ENCODE assay signal across 12 mouse cellular contexts in the genomic region with DNA sequence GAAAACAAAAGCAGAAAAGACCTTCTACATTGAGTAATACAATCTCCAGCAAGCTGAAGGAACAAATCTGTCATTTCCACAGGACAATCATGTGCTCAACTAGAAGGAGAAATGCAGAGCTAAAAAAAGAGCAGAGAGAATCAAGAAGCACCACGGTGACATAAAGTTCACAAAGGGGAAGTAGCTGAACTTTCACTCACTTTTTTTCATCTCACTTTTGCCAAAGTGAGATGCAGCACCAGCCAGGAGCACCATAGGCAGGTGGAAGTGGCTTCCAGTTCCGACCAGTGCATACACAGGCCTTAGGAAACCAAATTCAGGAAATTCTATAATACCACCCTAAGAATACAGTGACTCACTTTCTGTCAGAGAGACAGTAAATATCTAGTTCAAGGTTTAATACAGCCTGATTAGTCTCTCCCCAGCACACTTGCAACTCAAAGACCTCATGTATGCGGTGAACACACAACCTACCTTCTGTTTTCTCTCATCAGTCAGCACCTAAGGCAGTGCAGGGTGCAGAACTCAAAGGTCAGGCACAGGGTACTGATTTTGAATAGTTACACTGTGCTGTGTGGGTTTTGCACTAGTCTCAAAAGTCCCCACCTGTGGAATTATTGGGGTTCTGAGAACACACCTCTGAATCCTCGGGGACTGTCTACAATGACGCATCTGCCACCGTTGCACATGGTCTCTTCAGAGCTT.
DNase-seq lines count a peak whose midpoint lies in the region; ATAC-seq and TF ChIP-seq lines count a peak whose summit lies in the region.
"Had no signal": no experiment of that assay in that cellular context is flagged by ENCODE, and none has a peak within 500 bp of the region (broad histone marks: within the 10 kb centered on the region; RNA-seq: fewer than 3 reads in every experiment).

No protein-coding gene starts in this region.

- no peak for ATAC-seq in limb, embryonic 15.5 days (ENCODE audit: insufficient number of reproducible peaks, low FRiP score, low TSS enrichment, low read depth)
- no peak for ATAC-seq in midbrain, embryonic 11.5 days (ENCODE audit: low FRiP score)
- ATAC-seq: inflammation-experienced regulatory T-cells, adult 6 months had no signal

- 46% methylated on average over 6 of the region's 6 CpGs for WGBS in limb, embryonic 15.5 days
- 88% methylated on average over 6 of the region's 6 CpGs for WGBS in midbrain, embryonic 11.5 days

- no peaks in the 10 kb centered on the region for H3K9me3 ChIP-seq in limb, embryonic 15.5 days
- no peaks in the 10 kb centered on the region for H3K9me3 ChIP-seq in midbrain, embryonic 11.5 days (ENCODE audit: control insufficient read depth, low read length)
- H3K9me3 ChIP-seq: liver, embryonic 13.5 days had no signal

- peak overlapping the region; percentile 55 for H3K27ac ChIP-seq in gastrocnemius, adult 2 months
- H3K27ac ChIP-seq in limb, embryonic 15.5 days, result peak overlapping the region; percentile 61
- H3K27ac ChIP-seq in midbrain, embryonic 11.5 days (ENCODE audit: low read depth, low read length), result no peak overlapping the region
- H3K27ac ChIP-seq: liver, embryonic 13.5 days had no signal

- no peak overlapping the region for H3K4me2 ChIP-seq in limb, embryonic 15.5 days
- H3K4me2 ChIP-seq in midbrain, embryonic 11.5 days, result no peak overlapping the region
- H3K4me2 ChIP-seq: liver, embryonic 13.5 days had no signal

- peaks cover 40% of the 10 kb centered on the region for H3K4me1 ChIP-seq in limb, embryonic 15.5 days
- no peaks in the 10 kb centered on the region for H3K4me1 ChIP-seq in midbrain, embryonic 11.5 days (ENCODE audit: control insufficient read depth, insufficient read depth, low read length)

- no peaks in the 10 kb centered on the region for H3K27me3 ChIP-seq in limb, embryonic 15.5 days
- H3K27me3 ChIP-seq in midbrain, embryonic 11.5 days (ENCODE audit: control insufficient read depth, insufficient read depth, low read length), result no peaks in the 10 kb centered on the region
- H3K27me3 ChIP-seq: liver, embryonic 13.5 days had no signal

- intact Hi-C loops in gastrocnemius, adult 2 months (cut with DNase I), result no loop called here

- H3K9ac ChIP-seq in limb, embryonic 15.5 days, result no peak overlapping the region
- H3K9ac ChIP-seq in midbrain, embryonic 11.5 days (ENCODE audit: low read length), result no peak overlapping the region
- H3K9ac ChIP-seq: liver, embryonic 13.5 days had no signal

- DNase-seq in gastrocnemius, adult 2 months, result peak; percentile 11
- no peak for DNase-seq in gastrocnemius, postnatal 10 days
- DNase-seq in ovary, postnatal 36 days (ENCODE audit: low spot score), result peak; percentile 2
- DNase-seq in ovary, adult 18-20 months (ENCODE audit: low spot score), result no peak
- DNase-seq in frontal cortex, postnatal 14 days (ENCODE audit: low spot score in 2 of 2), result no peak
- DNase-seq in right cerebral cortex, postnatal 10 days (ENCODE audit: low spot score in 2 of 2), result no peak
- no peak for DNase-seq in midbrain, embryonic 11.5 days (ENCODE audit: low spot score, missing footprints)
- DNase-seq: liver, embryonic 13.5 days; midbrain, embryonic 14.5 days; thymus, postnatal 14 days had no signal

- H3K4me3 ChIP-seq in gastrocnemius, adult 2 months, result peak overlapping the region; percentile 1; the same call in 1 of the 2 replicates
- no peak overlapping the region for H3K4me3 ChIP-seq in limb, embryonic 15.5 days
- no peak overlapping the region for H3K4me3 ChIP-seq in midbrain, embryonic 11.5 days (ENCODE audit: low read depth, low read length)
- H3K4me3 ChIP-seq: liver, embryonic 13.5 days had no signal

- no peaks in the 10 kb centered on the region for H3K36me3 ChIP-seq in limb, embryonic 15.5 days
- H3K36me3 ChIP-seq in midbrain, embryonic 11.5 days (ENCODE audit: control insufficient read depth, insufficient read depth, low read length), result no peaks in the 10 kb centered on the region
- H3K36me3 ChIP-seq: liver, embryonic 13.5 days had no signal

- no peak for TF ChIP-seq CTCF in gastrocnemius, adult 2 months (IDR thresholded peaks at IDR 0.05)

Comparison
In these comparisons a context has a peak if more than half of its experiments do, and no peak if none do; other contexts are left out.
1. DNase-seq: peak in gastrocnemius, adult 2 months (single experiment) and ovary, postnatal 36 days (single experiment); none in gastrocnemius, postnatal 10 days (single experiment), ovary, adult 18-20 months (single experiment), frontal cortex, postnatal 14 days (0 of 2), right cerebral cortex, postnatal 10 days (0 of 2) and midbrain, embryonic 11.5 days (single experiment).